Mouse (Mus musculus): ENCODE measurements around the gene Pip4k2a. TPM values are rescaled to one million over a fixed set of nuclear protein-coding genes. Genes with fewer than 3 reads are reported as not detected.

Gene Pip4k2a
- polyA plus RNA-seq, 1 experiment from 2014 or later = 8.3 TPM

- H3K27me3 ChIP-seq = no peaks in the 10 kb centered on the region
- H3K27ac ChIP-seq = no peak overlapping the region
- no peak overlapping the region for H3K4me2 ChIP-seq
- no peaks in the 10 kb centered on the region for H3K9me3 ChIP-seq (replicated peaks)
- H3K36me3 ChIP-seq (ENCODE audit: poor library complexity, severe bottlenecking) = no peaks in the 10 kb centered on the region
- ATAC-seq = no peak
- H3K4me3 ChIP-seq = no peak overlapping the region
- 90% methylated on average over 3 of the region's 3 CpGs for WGBS
- H3K4me1 ChIP-seq = no peaks in the 10 kb centered on the region
- no peak overlapping the region for H3K9ac ChIP-seq
These were observed 126.8 kb downstream of the Pip4k2a start for GRCm38 (mm10) chr2:18871087-18871486.

GRCm38 (mm10) chr2:18867069-18867468 lies 130.9 kb downstream of the Pip4k2a start:
- H3K9me3 ChIP-seq (replicated peaks) = no peaks in the 10 kb centered on the region
- no peaks in the 10 kb centered on the region for H3K4me1 ChIP-seq
- no peak overlapping the region for H3K4me2 ChIP-seq
- no peak for ATAC-seq
- H3K4me3 ChIP-seq = no peak overlapping the region
- peaks cover 3% of the 10 kb centered on the region for H3K27me3 ChIP-seq
- 92% methylated on average over 2 of the region's 2 CpGs for WGBS
- H3K36me3 ChIP-seq (ENCODE audit: poor library complexity, severe bottlenecking) = no peaks in the 10 kb centered on the region
- no peak overlapping the region for H3K27ac ChIP-seq
- no peak overlapping the region for H3K9ac ChIP-seq

- Histone ChIP-seq H3K9me3 (replicated peaks) (no peaks in the 10 kb centered on the region), H3K27me3 (peaks cover 3% of the 10 kb centered on the region), H3K4me3 (no peak overlapping the region), H3K4me1 (peaks cover 18% of the 10 kb centered on the region), H3K9ac (no peak overlapping the region), H3K4me2 (no peak overlapping the region), H3K27ac (no peak overlapping the region), H3K36me3 (ENCODE audit: poor library complexity, severe bottlenecking) (no peaks in the 10 kb centered on the region)
- WGBS = 86% methylated on average over 5 of the region's 5 CpGs
- no peak for ATAC-seq
These were observed 133.2 kb downstream of the Pip4k2a start for GRCm38 (mm10) chr2:18864719-18865118.

- ATAC-seq = no peak
- Histone ChIP-seq H3K4me1 (peaks cover 21% of the 10 kb centered on the region), H3K4me3 (no peak overlapping the region), H3K27me3 (peaks cover 6% of the 10 kb centered on the region), H3K36me3 (ENCODE audit: poor library complexity, severe bottlenecking) (no peaks in the 10 kb centered on the region), H3K4me2 (no peak overlapping the region), H3K27ac (no peak overlapping the region), H3K9ac (no peak overlapping the region), H3K9me3 (replicated peaks) (no peaks in the 10 kb centered on the region)
- 76% methylated on average over 5 of the region's 5 CpGs for WGBS
These were observed 136.2 kb downstream of the Pip4k2a start for GRCm38 (mm10) chr2:18861607-18862158.

- no peak for ATAC-seq
- H3K9me3 ChIP-seq (replicated peaks) = no peaks in the 10 kb centered on the region
- peaks cover 25% of the 10 kb centered on the region for H3K4me1 ChIP-seq
- no peaks in the 10 kb centered on the region for H3K36me3 ChIP-seq (ENCODE audit: poor library complexity, severe bottlenecking)
- WGBS = 6% methylated on average over 9 of the region's 9 CpGs
- H3K27me3 ChIP-seq = peaks cover 6% of the 10 kb centered on the region
- peak overlapping the region; percentile 29 for H3K4me2 ChIP-seq
- H3K4me3 ChIP-seq = no peak overlapping the region
- no peak overlapping the region for H3K27ac ChIP-seq
- no peak overlapping the region for H3K9ac ChIP-seq
These were observed 137.2 kb downstream of the Pip4k2a start for GRCm38 (mm10) chr2:18860686-18861085.

GRCm38 (mm10) chr2:18857952-18858351 lies 140.0 kb downstream of the Pip4k2a start:
- Histone ChIP-seq H3K9me3 (replicated peaks) (no peaks in the 10 kb centered on the region), H3K4me1 (peaks cover 25% of the 10 kb centered on the region), H3K36me3 (ENCODE audit: poor library complexity, severe bottlenecking) (no peaks in the 10 kb centered on the region), H3K9ac (no peak overlapping the region), H3K4me3 (no peak overlapping the region), H3K27me3 (peaks cover 3% of the 10 kb centered on the region), H3K4me2 (no peak overlapping the region), H3K27ac (no peak overlapping the region)
- WGBS = 88% methylated on average over 3 of the region's 3 CpGs
- no peak for ATAC-seq

GRCm38 (mm10) chr2:18856461-18856860 lies 141.5 kb downstream of the Pip4k2a start:
- H3K27me3 ChIP-seq = peaks cover 3% of the 10 kb centered on the region
- no peaks in the 10 kb centered on the region for H3K9me3 ChIP-seq (replicated peaks)
- H3K36me3 ChIP-seq (ENCODE audit: poor library complexity, severe bottlenecking) = no peaks in the 10 kb centered on the region
- WGBS = 13% methylated on average over 13 of the region's 13 CpGs
- H3K4me2 ChIP-seq = no peak overlapping the region
- no peak overlapping the region for H3K4me3 ChIP-seq
- no peak for ATAC-seq
- H3K4me1 ChIP-seq = peaks cover 24% of the 10 kb centered on the region
- H3K27ac ChIP-seq = no peak overlapping the region
- no peak overlapping the region for H3K9ac ChIP-seq

- H3K27me3 ChIP-seq = peaks cover 3% of the 10 kb centered on the region; the same call in 1 of the 2 replicates
- 61% methylated on average over 8 of the region's 8 CpGs for WGBS
- no peak overlapping the region for H3K4me3 ChIP-seq
- H3K9me3 ChIP-seq (replicated peaks) = no peaks in the 10 kb centered on the region
- ATAC-seq = no peak
- H3K4me2 ChIP-seq = no peak overlapping the region
- no peaks in the 10 kb centered on the region for H3K36me3 ChIP-seq (ENCODE audit: poor library complexity, severe bottlenecking)
- H3K4me1 ChIP-seq = peaks cover 18% of the 10 kb centered on the region
- H3K27ac ChIP-seq = no peak overlapping the region
- H3K9ac ChIP-seq = no peak overlapping the region
These were observed 142.7 kb downstream of the Pip4k2a start for GRCm38 (mm10) chr2:18855246-18855645.

- Histone ChIP-seq H3K4me1 (peaks cover 15% of the 10 kb centered on the region), H3K27ac (no peak overlapping the region), H3K9ac (no peak overlapping the region), H3K27me3 (no peaks in the 10 kb centered on the region; the same call in 1 of the 2 replicates), H3K4me3 (no peak overlapping the region), H3K36me3 (ENCODE audit: poor library complexity, severe bottlenecking) (no peaks in the 10 kb centered on the region), H3K4me2 (no peak overlapping the region), H3K9me3 (replicated peaks) (no peaks in the 10 kb centered on the region)
- ATAC-seq = no peak
- 93% methylated on average over 5 of the region's 5 CpGs for WGBS
These were observed 144.6 kb downstream of the Pip4k2a start for GRCm38 (mm10) chr2:18853345-18853744.

GRCm38 (mm10) chr2:18850657-18851056 lies 147.3 kb downstream of the Pip4k2a start:
- H3K9me3 ChIP-seq (replicated peaks) = no peaks in the 10 kb centered on the region
- H3K27ac ChIP-seq = no peak overlapping the region
- no peak overlapping the region for H3K4me3 ChIP-seq
- no peaks in the 10 kb centered on the region; the same call in 1 of the 2 replicates for H3K27me3 ChIP-seq
- H3K36me3 ChIP-seq (ENCODE audit: poor library complexity, severe bottlenecking) = 0 out of 2 replicates have a peak, but pooled peaks cover under 1% of the 10 kb centered on the region
- H3K4me2 ChIP-seq = no peak overlapping the region
- no peak overlapping the region for H3K9ac ChIP-seq
- WGBS = 35% methylated on average over 8 of the region's 8 CpGs
- H3K4me1 ChIP-seq = peaks cover 10% of the 10 kb centered on the region
- ATAC-seq = no peak

GRCm38 (mm10) chr2:18848074-18848629 lies 149.8 kb downstream of the Pip4k2a start:
- H3K9me3 ChIP-seq (replicated peaks) = no peaks in the 10 kb centered on the region
- H3K27ac ChIP-seq = no peak overlapping the region
- no peaks in the 10 kb centered on the region for H3K27me3 ChIP-seq
- no peak overlapping the region for H3K4me3 ChIP-seq
- no peak overlapping the region for H3K4me2 ChIP-seq
- H3K4me1 ChIP-seq = peaks cover 10% of the 10 kb centered on the region
- H3K9ac ChIP-seq = no peak overlapping the region
- WGBS = 55% methylated on average over 5 of the region's 5 CpGs
- peak; percentile 42 for ATAC-seq
- peaks cover 11% of the 10 kb centered on the region; the same call in 1 of the 2 replicates for H3K36me3 ChIP-seq (ENCODE audit: poor library complexity, severe bottlenecking)

- H3K9ac ChIP-seq = no peak overlapping the region
- no peaks in the 10 kb centered on the region for H3K9me3 ChIP-seq (replicated peaks)
- ATAC-seq = no peak
- H3K27ac ChIP-seq = no peak overlapping the region
- H3K4me1 ChIP-seq = no peaks in the 10 kb centered on the region
- peaks cover 11% of the 10 kb centered on the region; the same call in 1 of the 2 replicates for H3K36me3 ChIP-seq (ENCODE audit: poor library complexity, severe bottlenecking)
- H3K27me3 ChIP-seq = no peaks in the 10 kb centered on the region
- 94% methylated on average over 6 of the region's 6 CpGs for WGBS
- no peak overlapping the region for H3K4me3 ChIP-seq
- H3K4me2 ChIP-seq = no peak overlapping the region
These were observed 155.4 kb downstream of the Pip4k2a start for GRCm38 (mm10) chr2:18842527-18842926.

GRCm38 (mm10) chr2:18841051-18841450 lies 156.9 kb downstream of the Pip4k2a start:
- 92% methylated on average over 8 of the region's 8 CpGs for WGBS
- Histone ChIP-seq H3K27me3 (no peaks in the 10 kb centered on the region), H3K4me2 (no peak overlapping the region), H3K9me3 (replicated peaks) (no peaks in the 10 kb centered on the region), H3K27ac (no peak overlapping the region), H3K4me3 (no peak overlapping the region), H3K36me3 (ENCODE audit: poor library complexity, severe bottlenecking) (peaks cover 11% of the 10 kb centered on the region; the same call in 1 of the 2 replicates), H3K4me1 (no peaks in the 10 kb centered on the region), H3K9ac (no peak overlapping the region)
- ATAC-seq = no peak
